Mouse (Mus musculus) inflammation-experienced regulatory T-cells, adult 6 months (primary cell): Measurements from ENCODE around the gene Gpsm2. TPM values are rescaled to one million over a fixed set of nuclear protein-coding genes. Genes with fewer than 3 reads are reported as not detected.

Source experiments
- ATAC-seq: one replicate; pipeline ENCODE4 v1.8.0; 2017
- polyA plus RNA-seq, 3 experiments: library from polyadenylated mRNA; unstranded; fragments of 100-300 nt; shearing (Covaris generic); gene quantifications; one replicate each; pipeline ENCODE4 v1.2.1; 2017

Gene Gpsm2
- 10 to 100 TPM in 1 of 3 experiments, 1 to 10 TPM in 2; 2.0 to 11.4 (median 6.5) TPM for polyA plus RNA-seq

- peak; percentile 91 for ATAC-seq
These were observed at the start of gene Gpsm2 for GRCm38 (mm10) chr3:108722036-108722872. Gene Gpsm2, minus strand, starts transcription at chr3:108722309.

- peak; percentile 72 for ATAC-seq
These were observed 48.7 kb upstream of the Gpsm2 start for GRCm38 (mm10) chr3:108770725-108771368.

- ATAC-seq = no peak
These were observed 47.4 kb upstream of the Gpsm2 start for GRCm38 (mm10) chr3:108769547-108769946.

GRCm38 (mm10) chr3:108767416-108767815, 45.3 kb upstream of the Gpsm2 start:
- peak; percentile 7 for ATAC-seq

GRCm38 (mm10) chr3:108766943-108767342, 44.8 kb upstream of the Gpsm2 start:
- no peak for ATAC-seq

- ATAC-seq = no peak
These were observed 43.4 kb upstream of the Gpsm2 start for GRCm38 (mm10) chr3:108765476-108765875.

- ATAC-seq = no peak
These were observed 42.9 kb upstream of the Gpsm2 start for GRCm38 (mm10) chr3:108764976-108765375.

- no peak for ATAC-seq
These were observed 41.6 kb upstream of the Gpsm2 start for GRCm38 (mm10) chr3:108763691-108764090.

GRCm38 (mm10) chr3:108762597-108763111, 40.5 kb upstream of the Gpsm2 start:
- ATAC-seq = no peak

GRCm38 (mm10) chr3:108759566-108760420, 37.7 kb upstream of the Gpsm2 start:
- no peak for ATAC-seq

- no peak for ATAC-seq
These were observed 35.5 kb upstream of the Gpsm2 start for GRCm38 (mm10) chr3:108757570-108757969.

GRCm38 (mm10) chr3:108756131-108756530, 34.0 kb upstream of the Gpsm2 start:
- no peak for ATAC-seq

- ATAC-seq = no peak
These were observed 33.4 kb upstream of the Gpsm2 start for GRCm38 (mm10) chr3:108755542-108755941.

GRCm38 (mm10) chr3:108754541-108754940, 32.4 kb upstream of the Gpsm2 start:
- ATAC-seq = no peak

GRCm38 (mm10) chr3:108751691-108752090, 29.6 kb upstream of the Gpsm2 start:
- ATAC-seq = no peak

- no peak for ATAC-seq
These were observed 29.0 kb upstream of the Gpsm2 start for GRCm38 (mm10) chr3:108751061-108751460.

GRCm38 (mm10) chr3:108744060-108744459, 22.0 kb upstream of the Gpsm2 start:
- ATAC-seq = no peak

- no peak for ATAC-seq
These were observed 17.1 kb upstream of the Gpsm2 start, which contains the start of gene Aknad1 for GRCm38 (mm10) chr3:108739045-108739708. Gene Aknad1, plus strand, starts transcription at chr3:108739658.

GRCm38 (mm10) chr3:108737761-108738160, 15.7 kb upstream of the Gpsm2 start:
- ATAC-seq = peak; percentile 64

GRCm38 (mm10) chr3:108730316-108730715, 8.2 kb upstream of the Gpsm2 start:
- ATAC-seq = no peak

GRCm38 (mm10) chr3:108727776-108728175, 5.7 kb upstream of the Gpsm2 start:
- no peak for ATAC-seq

GRCm38 (mm10) chr3:108727344-108727743, 5.2 kb upstream of the Gpsm2 start:
- no peak for ATAC-seq
